Mouse (Mus musculus) testis, adult 10 weeks (tissue): ENCODE results near the gene C130032M10Rik. TPM values are rescaled to one million over a fixed set of nuclear protein-coding genes. Genes with fewer than 3 reads are reported as not detected.

ENCODE experiments used
- polyA plus RNA-seq: library from polyadenylated mRNA; stranded (reverse); fragments of 350-450 nt; fragmentation: Illumina TruSeq; extraction: RNeasy Lipid Tissue Mini Kit (QIAGEN cat#74804); gene quantifications from one replicate; pipeline ENCODE4 v1.2.3, GENCODE M21; 2014; ENCODE audit warnings: low read depth, low replicate concordance

Gene C130032M10Rik
- not detected for polyA plus RNA-seq

GRCm38 (mm10) chr9:114515364-114515763, at the start of gene C130032M10Rik:
Gene C130032M10Rik (plus strand): TSS chr9:114515697.

GRCm38 (mm10) chr9:114504816-114505215, 10.7 kb upstream of the C130032M10Rik start, which contains the start of gene Ccr4:
Gene Ccr4 (minus strand): TSS chr9:114504916.

GRCm38 (mm10) chr9:114563761-114564606, 48.5 kb downstream of the C130032M10Rik start, which contains the start of gene Trim71:
Gene Trim71 (minus strand): TSS chr9:114564369.

Other genes with a start within 250 kb of the C130032M10Rik start
- not detected for gene Bcl2a1c, start 185.6 kb upstream of the C130032M10Rik start, polyA plus RNA-seq
- 23.8 TPM for gene Crtap, start 125.0 kb upstream of the C130032M10Rik start, polyA plus RNA-seq
- 4.2 TPM for gene Glb1, start 114.6 kb upstream of the C130032M10Rik start, polyA plus RNA-seq
- 0.43 TPM for gene Tmppe, start 114.6 kb upstream of the C130032M10Rik start, polyA plus RNA-seq
- gene Ccr4, start 10.8 kb upstream of the C130032M10Rik start, polyA plus RNA-seq: 0.57 TPM
- 0.97 TPM for gene Trim71, start 48.7 kb downstream of the C130032M10Rik start, polyA plus RNA-seq
- gene Cnot10, start 124.5 kb downstream of the C130032M10Rik start, polyA plus RNA-seq: 58.6 TPM
- gene Dync1li1, start 173.1 kb downstream of the C130032M10Rik start, polyA plus RNA-seq: 11.5 TPM
- 27.8 TPM for gene Cmtm6, start 215.4 kb downstream of the C130032M10Rik start, polyA plus RNA-seq